Mouse (Mus musculus) ES-E14 (cell line): ENCODE data around the gene Ly9. TPM values are rescaled to one million over a fixed set of nuclear protein-coding genes. Genes with fewer than 3 reads are reported as not detected.
A peak's percentile ranks its signal among the peaks of the same experiment; 100 is the strongest.

Experiments used
- DNase-seq: peaks from one replicate; pipeline ENCODE4 v3.0.0-alpha.2; 2013; ENCODE audit warnings: low read depth, low spot score
- H3K27ac ChIP-seq: 2 replicates; pipeline ENCODE4 v1.5.1; 2012; ENCODE audit warnings: low read depth, mild to moderate bottlenecking, low read length, moderate library complexity, mixed read lengths; ENCODE audit not compliant: poor library complexity, insufficient read depth, severe bottlenecking
- H3K36me3 ChIP-seq: 2 replicates; pipeline ENCODE4 v1.6.1; 2012; ENCODE audit warnings: mild to moderate bottlenecking, low read length, moderate library complexity, mixed read lengths; ENCODE audit not compliant: control insufficient read depth, poor library complexity, insufficient read depth, severe bottlenecking
- H3K4me1 ChIP-seq, 2 experiments: fragments of 150-350 bp in 1 of 2; sonication (generic) in 1 of 2; 2 replicates each; pipeline ENCODE4 v1.6.1; 2012; ENCODE audit warnings: low read length in 2 of 2, mild to moderate bottlenecking in 1 of 2, mixed read lengths in 1 of 2; ENCODE audit not compliant: control insufficient read depth in 2 of 2, insufficient read depth in 2 of 2, poor library complexity in 1 of 2
- H3K4me3 ChIP-seq, 2 experiments: fragments of 150-350 bp in 1 of 2; sonication (generic) in 1 of 2; 2 replicates each; pipeline ENCODE4 v1.5.1; 2012; ENCODE audit warnings: low read length in 2 of 2, low read depth in 1 of 2, mild to moderate bottlenecking in 1 of 2, mixed read lengths in 1 of 2; ENCODE audit not compliant: insufficient read depth in 1 of 2, poor library complexity in 1 of 2, severe bottlenecking in 1 of 2
- H3K9ac ChIP-seq: 2 replicates; pipeline ENCODE4 v1.6.1; 2012; ENCODE audit warnings: low read depth, mild to moderate bottlenecking, low read length, mixed read lengths; ENCODE audit not compliant: poor library complexity, insufficient read depth, severe bottlenecking
- H3K9me3 ChIP-seq: fragments of 150-350 bp; sonication (generic); 2 replicates; pipeline ENCODE4 v1.6.1; 2012; ENCODE audit warnings: low read depth, mild to moderate bottlenecking, low read length; ENCODE audit not compliant: control insufficient read depth, insufficient read depth
- CHD2 ChIP-seq: IDR thresholded peaks from 2 replicates; pipeline ENCODE4 v1.6.1; 2014; ENCODE audit warnings: mild to moderate bottlenecking, low read depth, low read length, inconsistent platforms
- HCFC1 ChIP-seq: IDR thresholded peaks from 2 replicates; pipeline ENCODE4 v1.6.1; 2012; ENCODE audit warnings: low read length, inconsistent platforms, borderline replicate concordance; ENCODE audit not compliant: insufficient read depth
- MAFK ChIP-seq: IDR thresholded peaks from 2 replicates; pipeline ENCODE4 v1.6.1; 2014; ENCODE audit warnings: mild to moderate bottlenecking, low read depth, low read length, inconsistent platforms; ENCODE audit not compliant: insufficient read depth
- ZC3H11A ChIP-seq: IDR thresholded peaks from 2 replicates; pipeline ENCODE4 v1.6.1; 2012; ENCODE audit warnings: low read depth, mild to moderate bottlenecking, inconsistent platforms, low read length, borderline replicate concordance
- ZNF384 ChIP-seq: IDR thresholded peaks from 2 replicates; pipeline ENCODE4 v1.6.1; 2012; ENCODE audit warnings: low read depth, low read length, inconsistent platforms
- in situ Hi-C, 2 experiments: fragments of 600-800 bp; cut with MboI; formaldehyde crosslinking; loops; one replicate each; pipeline ENCODE4 v1.15.1; 2025; ENCODE audit warnings: low sequenced_read_pairs in 2 of 2, inconsistent platforms in 1 of 2; ENCODE audit not compliant: unreplicated experiment in 2 of 2
- total RNA-seq: library from RNA; depleted of rRNA; stranded (reverse); fragments of 300-350 nt; gene quantifications from 2 replicates; pipeline ENCODE4 v1.2.3, GENCODE M21; 2012

Gene Ly9
- total RNA-seq, 1 experiment, result 0.13 TPM

DNA sequence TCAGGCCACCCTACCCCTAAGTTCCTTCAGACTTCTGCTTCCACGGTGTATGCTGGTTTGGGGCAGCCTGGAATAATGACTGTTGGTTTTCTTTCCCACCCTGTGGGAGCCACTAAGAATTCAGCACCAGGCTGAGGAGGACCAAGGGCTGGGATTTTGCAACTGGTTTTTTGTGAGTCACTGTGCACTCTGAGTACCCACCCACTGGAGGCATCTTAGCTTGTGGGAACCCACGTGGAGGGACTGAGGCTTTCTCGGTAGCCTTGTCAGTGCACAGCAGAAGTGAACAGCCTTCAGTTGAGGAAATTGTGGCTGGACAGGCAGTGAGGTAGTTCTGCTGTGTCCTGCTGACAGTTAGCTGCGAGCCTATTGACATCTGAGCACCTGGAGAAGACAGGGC is 48.3 kb downstream of the Ly9 start, which contains the start of gene Cd244a:
Cd244a (plus strand) TSS at position 296 of the 400 bp plus-strand sequence.
- DNase-seq, result no peak
- Histone ChIP-seq H3K9ac (no peak within 1 kb of the TSS), H3K27ac (no peak within 1 kb of the TSS), H3K4me3 (no peak within 1 kb of the TSS), H3K4me1 (no peaks in the 10 kb centered on the region), H3K9me3 (no peaks in the 10 kb centered on the region), H3K36me3 (no peaks in the 10 kb centered on the region)
- in situ Hi-C loops, result no loop called here
- peak; percentile 78 for TF ChIP-seq ZNF384
- no peak for TF ChIP-seq CHD2

DNA sequence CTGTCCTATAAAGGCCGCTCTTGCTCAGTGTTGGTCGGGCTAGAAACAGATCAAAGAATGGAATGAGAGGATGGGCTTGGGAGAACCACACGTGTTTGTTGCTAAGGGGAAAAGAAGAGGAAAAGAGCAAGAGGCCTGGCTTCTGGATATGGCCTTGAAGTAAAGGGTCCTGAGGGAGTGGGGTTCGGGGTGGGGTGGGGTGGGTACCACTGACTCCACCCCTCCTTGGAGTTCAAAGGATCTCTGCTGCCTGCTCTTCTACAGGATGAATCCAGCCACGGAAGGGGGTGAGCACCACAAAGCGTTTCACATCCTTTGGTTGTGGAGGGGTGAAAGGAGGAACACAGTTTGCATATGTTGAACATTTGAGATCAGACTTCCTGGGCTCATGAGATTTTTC is 48.8 kb downstream of the Ly9 start:
- no peak for DNase-seq
- H3K9ac ChIP-seq, result no peak overlapping the region
- H3K36me3 ChIP-seq, result no peaks in the 10 kb centered on the region
- no peaks in the 10 kb centered on the region for H3K9me3 ChIP-seq
- no peak overlapping the region for H3K27ac ChIP-seq
- H3K4me1 ChIP-seq, result no peaks in the 10 kb centered on the region
- in situ Hi-C loops, result no loop called here
- TF ChIP-seq ZNF384, result no peak
- TF ChIP-seq HCFC1, result no peak
- H3K4me3 ChIP-seq, result no peak overlapping the region

DNA sequence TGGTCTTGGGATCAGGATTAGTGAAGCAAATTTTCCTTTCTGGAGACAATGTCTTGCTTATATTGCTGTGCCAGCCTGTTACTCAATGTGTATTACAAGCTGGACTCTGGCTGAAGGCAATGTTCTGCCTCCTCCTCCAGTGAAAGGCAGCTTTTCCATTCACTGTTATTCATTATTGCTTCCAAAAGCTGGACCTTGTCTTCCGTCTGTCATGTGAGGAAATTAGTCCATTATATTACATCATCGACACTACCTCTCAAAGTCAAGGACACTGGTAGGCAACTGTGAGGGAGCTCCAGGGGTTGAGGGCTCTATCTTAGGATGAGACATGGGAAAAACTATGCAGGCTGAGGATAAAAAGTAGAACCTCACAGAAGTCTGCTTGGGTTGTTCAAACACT is 50.8 kb downstream of the Ly9 start:
- TF ChIP-seq HCFC1 (no peak), CHD2 (no peak), MAFK (no peak), ZNF384 (no peak), ZC3H11A (no peak)
- Histone ChIP-seq H3K9me3 (no peaks in the 10 kb centered on the region), H3K27ac (no peak overlapping the region), H3K9ac (no peak overlapping the region), H3K4me3 (no peak overlapping the region), H3K36me3 (no peaks in the 10 kb centered on the region), H3K4me1 (no peaks in the 10 kb centered on the region)
- no peak for DNase-seq
- in situ Hi-C loops, result no loop called here

DNA sequence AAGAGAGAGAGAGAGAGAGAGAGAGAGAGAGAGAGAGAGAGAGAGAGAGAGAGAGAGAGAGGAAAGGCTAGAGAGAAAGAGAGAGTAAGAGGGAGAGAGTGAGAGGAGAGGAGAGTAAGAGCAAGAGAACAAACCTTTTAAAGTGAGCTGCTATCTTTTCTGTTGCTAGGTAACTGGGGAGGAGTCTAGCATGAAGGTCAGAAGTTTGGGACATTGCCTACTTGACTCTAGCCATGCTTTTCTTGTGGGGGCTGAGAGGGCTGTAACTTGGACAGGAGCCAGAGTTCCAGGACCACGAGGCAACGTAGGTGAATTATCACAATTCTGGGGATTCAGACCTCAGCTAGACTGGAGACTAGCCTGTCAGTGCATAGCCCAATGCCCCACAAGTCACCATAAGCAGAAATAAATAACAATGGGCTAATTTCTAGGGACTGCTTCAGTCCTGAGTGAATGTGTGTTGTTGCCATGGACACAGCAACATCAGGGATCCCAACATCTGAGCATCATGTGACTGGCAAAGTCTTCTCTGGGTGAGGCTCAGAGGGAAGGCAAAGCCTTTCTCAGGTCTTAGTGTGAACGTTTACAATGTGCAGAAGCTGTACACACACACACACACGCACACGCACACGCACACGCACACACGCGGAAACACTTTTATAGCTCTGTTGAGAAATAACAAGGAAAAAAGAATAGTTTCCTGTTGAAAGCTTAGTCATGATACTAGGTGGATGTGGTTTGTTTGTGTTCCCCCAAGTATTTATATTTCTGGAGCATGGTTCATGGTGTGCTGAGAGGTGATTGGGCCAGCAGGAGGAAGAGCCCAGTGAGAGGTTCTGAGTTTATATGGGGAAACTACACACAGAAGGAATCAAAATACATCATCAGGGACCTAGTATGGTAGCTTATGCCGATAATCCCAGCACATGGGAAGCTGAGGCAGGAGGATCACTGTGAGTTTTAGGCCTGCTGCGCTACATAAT is 53.6 kb downstream of the Ly9 start:
- Histone ChIP-seq H3K9ac (no peak overlapping the region), H3K4me3 (no peak overlapping the region), H3K4me1 (no peaks in the 10 kb centered on the region), H3K36me3 (no peaks in the 10 kb centered on the region), H3K27ac (no peak overlapping the region), H3K9me3 (no peaks in the 10 kb centered on the region)
- TF ChIP-seq ZC3H11A (no peak), MAFK (no peak), HCFC1 (no peak), CHD2 (no peak), ZNF384 (no peak)
- in situ Hi-C loops, result no loop called here
- DNase-seq, result no peak

DNA sequence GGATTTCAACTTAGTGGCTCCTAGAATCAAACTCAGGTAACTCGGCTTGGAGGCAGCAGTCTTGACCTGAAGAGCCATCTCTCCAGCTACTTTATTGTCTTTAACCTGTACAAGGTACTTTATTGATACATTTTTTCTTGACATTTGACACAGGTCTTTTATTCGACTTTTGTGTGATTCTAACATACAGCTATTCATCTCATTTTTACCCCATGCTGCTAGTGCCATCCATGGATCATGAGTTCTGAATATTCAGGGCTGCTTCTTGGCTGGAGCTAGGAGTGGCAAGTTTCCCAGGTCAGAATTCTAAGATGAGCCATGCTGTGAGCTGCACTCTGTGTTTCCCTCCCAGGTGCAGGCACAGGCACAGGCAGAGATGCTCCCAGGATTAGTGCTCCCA is 55.0 kb downstream of the Ly9 start:
- in situ Hi-C loops, result no loop called here
- Histone ChIP-seq H3K36me3 (no peaks in the 10 kb centered on the region), H3K4me1 (no peaks in the 10 kb centered on the region), H3K9me3 (no peaks in the 10 kb centered on the region), H3K4me3 (no peak overlapping the region), H3K9ac (no peak overlapping the region), H3K27ac (no peak overlapping the region)
- TF ChIP-seq ZC3H11A, result no peak
- no peak for TF ChIP-seq MAFK
- no peak for TF ChIP-seq HCFC1
- TF ChIP-seq CHD2, result no peak
- no peak for TF ChIP-seq ZNF384
- DNase-seq, result no peak
